In the genomic region with DNA sequence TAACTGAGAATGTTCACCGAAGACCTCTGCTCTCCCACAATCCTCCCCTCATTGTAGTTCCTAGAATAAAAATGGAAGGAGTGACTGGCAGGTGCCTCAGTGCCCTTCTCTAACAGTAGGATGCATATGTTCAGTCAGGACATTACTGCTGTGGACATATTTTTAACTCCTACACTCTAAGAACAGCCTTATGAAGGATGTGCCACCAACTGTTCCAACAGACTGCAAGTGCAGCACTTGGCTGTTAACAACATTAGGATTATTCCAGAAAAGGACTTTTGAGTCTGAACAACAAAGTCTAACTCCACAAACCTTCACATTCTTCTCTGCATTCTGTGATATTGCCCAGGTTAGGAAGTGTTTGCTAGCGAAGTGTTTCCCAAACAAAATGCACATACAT, we compare ENCODE assay signal across 25 mouse cellular contexts.
DNase-seq lines count a peak whose midpoint lies in the region; TF ChIP-seq lines count a peak whose summit lies in the region.
"Had no signal": no experiment of that assay in that cellular context is flagged by ENCODE, and none has a peak within 500 bp of the region (broad histone marks: within the 10 kb centered on the region; RNA-seq: fewer than 3 reads in every experiment).

No protein-coding gene starts in this region.

- intact Hi-C loops in left cerebral cortex, adult 2 months (cut with DNase I), result no loop called here
- intact Hi-C loops in left cerebral cortex, postnatal 36 days (cut with DNase I), result loop anchor here (5.0 to 10.0 kb wide), 2 partner anchors 40 to 73 kb away; no protein-coding TSS in a partner anchor

- DNase-seq in frontal cortex, adult 2 months (ENCODE audit: extremely low spot score in 1 of 2, low spot score in 1 of 2), result peak; percentile 25 to 53
- no peak for DNase-seq in frontal cortex, postnatal 10 days (ENCODE audit: low spot score in 2 of 2)
- no peak for DNase-seq in left cerebral cortex, adult 2 months (ENCODE audit: extremely low spot score in 1 of 2, low spot score in 2 of 2)
- no peak for DNase-seq in left cerebral cortex, postnatal 36 days (ENCODE audit: low spot score in 2 of 2)
- DNase-seq in layer of hippocampus, adult 9-10 months (ENCODE audit: low spot score), result peak; percentile 60
- peak; percentile 82 for DNase-seq in telencephalon, adult 2 months (ENCODE audit: low read depth, low spot score)
- no peak for DNase-seq in lung, postnatal 4 days
- DNase-seq: adrenal gland, postnatal 10 days; cerebellum, postnatal 36 days; gastrocnemius, postnatal 25 days; heart, adult 2 months; kidney, adult 11 months; lung, adult 18-20 months; lung, postnatal 14 days; retina, postnatal 1 day; thymus, adult 2 months; thymus, postnatal 4 days had no signal

- no peak overlapping the region for H3K4me3 ChIP-seq in left cerebral cortex, adult 2 months
- H3K4me3 ChIP-seq: forebrain, embryonic 13.5 days; heart, adult 2 months; heart, embryonic 13.5 days; hindbrain, embryonic 12.5 days; limb, embryonic 13.5 days; liver, embryonic 12.5 days; midbrain, embryonic 15.5 days; myocyte; neural tube, embryonic 13.5 days had no signal

- H3K27ac ChIP-seq in left cerebral cortex, adult 2 months, result peak overlapping the region; percentile 64; the same call in 1 of the 2 replicates
- H3K27ac ChIP-seq: forebrain, embryonic 13.5 days; heart, adult 2 months; heart, embryonic 13.5 days; hindbrain, embryonic 12.5 days; limb, embryonic 13.5 days; liver, embryonic 12.5 days; midbrain, embryonic 15.5 days; neural tube, embryonic 13.5 days had no signal

- no peak for TF ChIP-seq CTCF in left cerebral cortex, adult 2 months (IDR thresholded peaks at IDR 0.05)

Comparison
In these comparisons a context has a peak if more than half of its experiments do, and no peak if none do; other contexts are left out.
1. DNase-seq: peak in frontal cortex, adult 2 months (2 of 2), layer of hippocampus, adult 9-10 months (single experiment) and telencephalon, adult 2 months (single experiment); none in frontal cortex, postnatal 10 days (0 of 2), left cerebral cortex, adult 2 months (0 of 2), left cerebral cortex, postnatal 36 days (0 of 2) and lung, postnatal 4 days (0 of 2).